Mouse (Mus musculus): ENCODE measurements around the gene Ankrd13a.

DNA sequence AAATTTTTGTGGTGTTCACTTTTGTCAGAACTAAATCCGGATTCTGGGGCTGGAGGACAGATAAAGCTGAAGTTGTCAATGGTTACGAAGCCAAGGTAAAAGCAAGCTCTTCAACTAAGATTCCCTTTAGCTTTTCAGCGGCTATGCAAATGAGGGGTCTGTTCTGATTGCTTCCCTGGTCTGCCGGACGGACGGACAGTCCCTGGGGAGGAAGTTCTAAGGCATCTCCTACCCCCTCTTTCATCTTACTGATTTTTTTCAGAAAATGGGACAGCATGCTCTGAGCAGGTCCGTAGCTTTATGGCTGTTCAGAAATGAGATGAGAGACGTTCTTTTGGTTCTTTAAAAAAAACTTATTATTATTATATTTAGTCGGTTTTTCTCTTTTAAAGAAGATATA lies 21.2 kb downstream of the Ankrd13a start:
- TF ChIP-seq POLR2A (IDR thresholded peaks at IDR 0.05; ENCODE audit: insufficient read length, low read depth) (no peak), POLR2AphosphoS2 (IDR thresholded peaks at IDR 0.05; ENCODE audit: insufficient read length, low read depth) (no peak), TCF12 (IDR thresholded peaks at IDR 0.05; ENCODE audit: insufficient read depth, poor library complexity, severe bottlenecking) (no peak), E2F4 (IDR thresholded peaks at IDR 0.05; ENCODE audit: insufficient read depth) (no peak), MYOG (IDR thresholded peaks at IDR 0.05; ENCODE audit: control insufficient read depth in 1 of 3, insufficient read depth in 1 of 3, insufficient read length in 2 of 3, low read depth in 2 of 3) (no peak), MYOD1 (IDR thresholded peaks at IDR 0.05; ENCODE audit: control insufficient read depth in 1 of 3, insufficient read length in 2 of 3, low read depth in 2 of 3) (no peak), TCF3 (IDR thresholded peaks at IDR 0.05; ENCODE audit: insufficient read length, low read depth) (no peak), CEBPB (IDR thresholded peaks at IDR 0.05; ENCODE audit: insufficient read depth, poor library complexity, severe bottlenecking) (no peak)

All from myocyte (in vitro differentiated cells).